Mouse (Mus musculus): Measurements from ENCODE around the gene Ankrd28. TPM values are rescaled to one million over a fixed set of nuclear protein-coding genes. Genes with fewer than 3 reads are reported as not detected.
"Not testable (repeated sequence)": the region's sequence is repeated elsewhere in the genome, so short reads cannot be mapped to it uniquely, and the experiment has no call there.

Gene Ankrd28
- polyA plus RNA-seq, 2 experiments: 3.8 to 4.8 TPM

DNA sequence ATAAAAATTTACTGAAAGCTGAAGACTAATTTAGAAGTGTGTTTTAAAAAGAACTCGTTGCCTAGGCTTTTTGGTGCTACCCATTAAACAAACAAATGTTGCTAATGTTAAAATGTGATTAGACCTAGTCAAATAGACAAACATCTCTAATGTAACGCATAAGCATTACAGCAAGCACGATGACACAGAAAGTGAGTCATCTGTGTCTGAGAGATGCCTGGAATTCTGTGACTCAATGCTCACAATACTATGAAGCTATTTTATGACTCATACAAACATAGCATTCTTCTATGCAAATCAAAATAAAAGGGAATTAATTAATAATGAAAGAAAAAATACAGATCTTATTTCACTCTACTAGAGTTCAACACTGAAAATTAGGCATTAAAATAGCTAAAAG lies 61.9 kb downstream of the Ankrd28 start:
- DNase-seq (ENCODE audit: low read depth in 3 of 3, low spot score in 3 of 3): no peak
- ATAC-seq (ENCODE audit: insufficient read depth): no peak
- WGBS (ENCODE audit: insufficient replicate concordance): 79% methylated on average over 3 of the region's 3 CpGs
- Histone ChIP-seq H3K4me1 (replicated peaks; ENCODE audit: control insufficient read depth in 2 of 2, insufficient read depth in 2 of 2, low read length in 1 of 2) (no peaks in the 10 kb centered on the region), H3K4me3 (ENCODE audit: insufficient read depth in 1 of 2, low read depth in 2 of 2, low read length in 2 of 2) (no peak overlapping the region), H3K27me3 (ENCODE audit: control insufficient read depth, insufficient read depth, low read length) (no peaks in the 10 kb centered on the region), H3K27ac (no peak overlapping the region), H3K9me3 (ENCODE audit: control insufficient read depth, low read length) (no peaks in the 10 kb centered on the region), H3K36me3 (replicated peaks; ENCODE audit: control insufficient read depth, insufficient read depth, low read depth) (no peaks in the 10 kb centered on the region), H3K4me2 (ENCODE audit: low read depth) (no peak overlapping the region), H3K9ac (replicated peaks) (no peak overlapping the region)
- no peak for TF ChIP-seq CTCF (IDR thresholded peaks at IDR 0.05; ENCODE audit: low read depth)
- TF ChIP-seq EP300 (IDR thresholded peaks at IDR 0.05; ENCODE audit: low read depth): no peak

DNA sequence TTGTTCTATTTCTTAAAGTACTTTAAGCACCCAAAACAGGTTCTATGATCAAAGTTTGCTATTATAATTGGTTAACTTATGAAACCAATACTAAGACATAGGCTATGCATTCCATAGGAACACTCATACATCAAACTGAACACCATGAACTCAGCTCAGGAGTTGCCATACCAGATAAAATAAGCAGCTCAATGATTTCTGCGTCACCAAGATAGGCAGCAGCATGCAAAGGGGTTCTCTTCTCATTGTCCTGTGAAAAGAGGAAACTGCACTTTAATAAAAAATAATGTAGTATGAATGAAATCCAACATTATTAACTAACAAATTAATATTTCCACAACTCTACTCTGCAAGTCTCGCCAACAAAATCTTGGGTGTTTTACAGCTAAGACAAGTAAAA lies 66.4 kb downstream of the Ankrd28 start:
- H3K36me3 ChIP-seq (replicated peaks; ENCODE audit: control insufficient read depth, insufficient read depth, low read depth): peaks cover 4% of the 10 kb centered on the region; the same call in 1 of the 2 replicates
- no peak overlapping the region for H3K27ac ChIP-seq
- H3K9ac ChIP-seq (replicated peaks): no peak overlapping the region
- H3K4me3 ChIP-seq (ENCODE audit: insufficient read depth in 1 of 2, low read depth in 2 of 2, low read length in 2 of 2): no peak overlapping the region
- WGBS (ENCODE audit: insufficient replicate concordance): 65% methylated on average over 2 of the region's 2 CpGs
- no peak for DNase-seq (ENCODE audit: low read depth in 3 of 3, low spot score in 3 of 3)
- H3K9me3 ChIP-seq (ENCODE audit: control insufficient read depth, low read length): no peaks in the 10 kb centered on the region
- ATAC-seq (ENCODE audit: insufficient read depth): no peak
- H3K4me1 ChIP-seq (replicated peaks; ENCODE audit: control insufficient read depth in 2 of 2, insufficient read depth in 2 of 2, low read length in 1 of 2): peaks cover 0 to 2% of the 10 kb centered on the region in 2 experiments; a peak in 2 of 4 replicates
- no peak overlapping the region for H3K4me2 ChIP-seq (ENCODE audit: low read depth)
- no peaks in the 10 kb centered on the region for H3K27me3 ChIP-seq (ENCODE audit: control insufficient read depth, insufficient read depth, low read length)
- TF ChIP-seq CTCF (IDR thresholded peaks at IDR 0.05; ENCODE audit: low read depth) (no peak), EP300 (IDR thresholded peaks at IDR 0.05; ENCODE audit: low read depth) (no peak)

DNA sequence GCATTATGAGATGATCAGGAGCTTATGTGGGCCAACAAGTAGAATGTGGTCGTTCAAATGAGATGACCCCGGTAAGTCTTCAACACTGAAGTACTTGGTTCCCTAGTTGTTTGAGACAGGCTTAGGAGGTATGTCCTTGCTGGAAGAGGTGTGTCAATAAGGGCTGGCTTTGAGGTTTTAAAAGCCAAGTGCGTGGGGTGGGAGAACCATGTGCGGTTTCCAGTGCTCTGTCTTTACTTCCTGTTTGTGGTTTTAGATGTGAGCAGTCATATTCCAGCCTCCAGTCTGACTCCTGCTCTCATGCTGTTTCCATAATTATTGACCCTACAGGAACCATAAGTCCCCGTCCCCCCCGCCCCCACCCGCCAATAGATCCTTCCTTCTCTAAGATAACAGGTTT lies 68.7 kb downstream of the Ankrd28 start:
- DNase-seq (ENCODE audit: low read depth in 3 of 3, low spot score in 3 of 3) (peak in 1 of 3 experiments; percentile 14), ATAC-seq (ENCODE audit: insufficient read depth) (no peak)
- WGBS (ENCODE audit: insufficient replicate concordance): 26% methylated on average over 7 of the region's 7 CpGs
- Histone ChIP-seq H3K4me2 (ENCODE audit: low read depth) (no peak overlapping the region), H3K9ac (replicated peaks) (no peak overlapping the region), H3K27ac (no peak overlapping the region), H3K27me3 (ENCODE audit: control insufficient read depth, insufficient read depth, low read length) (no peaks in the 10 kb centered on the region), H3K36me3 (replicated peaks; ENCODE audit: control insufficient read depth, insufficient read depth, low read depth) (peaks cover 4% of the 10 kb centered on the region; the same call in 1 of the 2 replicates), H3K4me1 (replicated peaks; ENCODE audit: control insufficient read depth in 2 of 2, insufficient read depth in 2 of 2, low read length in 1 of 2) (peaks cover 0 to 2% of the 10 kb centered on the region in 2 experiments; a peak in 2 of 4 replicates), H3K4me3 (ENCODE audit: insufficient read depth in 1 of 2, low read depth in 2 of 2, low read length in 2 of 2) (no peak overlapping the region), H3K9me3 (ENCODE audit: control insufficient read depth, low read length) (no peaks in the 10 kb centered on the region)
- TF ChIP-seq CTCF (IDR thresholded peaks at IDR 0.05; ENCODE audit: low read depth): no peak
- no peak for TF ChIP-seq EP300 (IDR thresholded peaks at IDR 0.05; ENCODE audit: low read depth)

DNA sequence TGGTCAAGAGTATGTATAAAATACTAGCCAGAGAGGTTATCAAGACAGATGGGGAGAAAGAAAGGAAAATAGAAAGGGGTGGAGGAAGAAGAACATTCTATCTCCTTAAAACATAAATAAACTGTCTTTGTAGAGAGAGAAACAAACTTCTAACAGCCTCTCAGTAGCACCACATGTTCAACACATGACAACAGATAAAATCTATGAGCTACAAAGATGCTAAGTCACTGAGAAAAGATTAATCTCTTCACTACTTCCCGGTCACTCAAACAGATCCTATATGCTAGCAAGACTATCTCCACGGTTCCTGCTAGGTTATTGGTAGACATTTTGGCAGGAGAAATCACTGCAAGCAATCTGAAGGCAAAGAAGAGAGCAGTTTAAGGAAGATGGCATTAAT lies 71.3 kb downstream of the Ankrd28 start:
- Histone ChIP-seq H3K9me3 (ENCODE audit: control insufficient read depth, low read length) (no peaks in the 10 kb centered on the region), H3K9ac (replicated peaks) (no peak overlapping the region), H3K4me1 (replicated peaks; ENCODE audit: control insufficient read depth in 2 of 2, insufficient read depth in 2 of 2, low read length in 1 of 2) (peaks cover 0 to 2% of the 10 kb centered on the region in 2 experiments; a peak in 2 of 4 replicates), H3K27ac (no peak overlapping the region), H3K36me3 (replicated peaks; ENCODE audit: control insufficient read depth, insufficient read depth, low read depth) (peaks cover 6% of the 10 kb centered on the region), H3K4me3 (ENCODE audit: insufficient read depth in 1 of 2, low read depth in 2 of 2, low read length in 2 of 2) (no peak overlapping the region), H3K27me3 (ENCODE audit: control insufficient read depth, insufficient read depth, low read length) (no peaks in the 10 kb centered on the region), H3K4me2 (ENCODE audit: low read depth) (no peak overlapping the region)
- WGBS (ENCODE audit: insufficient replicate concordance): 39% methylated on average over 2 of the region's 2 CpGs
- TF ChIP-seq CTCF (IDR thresholded peaks at IDR 0.05; ENCODE audit: low read depth) (no peak), EP300 (IDR thresholded peaks at IDR 0.05; ENCODE audit: low read depth) (no peak)
- ATAC-seq (ENCODE audit: insufficient read depth): no peak
- no peak for DNase-seq (ENCODE audit: low read depth in 3 of 3, low spot score in 3 of 3)

DNA sequence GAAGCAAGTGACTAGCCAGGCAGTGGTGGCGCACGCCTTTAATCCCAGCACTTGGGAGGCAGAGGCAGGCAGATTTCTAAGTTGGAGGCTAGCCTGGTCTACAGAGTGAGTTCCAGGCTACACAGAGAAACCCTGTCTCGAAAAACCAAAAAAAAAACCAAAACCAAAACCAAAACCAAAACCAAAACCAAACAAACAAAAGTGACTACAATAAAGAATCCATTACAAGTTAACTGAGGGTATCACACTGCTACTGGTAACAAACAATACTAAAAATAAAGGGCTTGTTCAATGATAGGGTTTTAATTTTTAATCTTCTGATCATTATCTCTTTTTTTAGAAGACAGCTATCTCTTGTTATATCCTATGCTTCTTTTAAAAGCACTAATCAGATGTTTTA lies 72.0 kb downstream of the Ankrd28 start:
- H3K27ac ChIP-seq; H3K9me3 ChIP-seq (ENCODE audit: control insufficient read depth, low read length); H3K4me2 ChIP-seq (ENCODE audit: low read depth); DNase-seq (ENCODE audit: low read depth in 3 of 3, low spot score in 3 of 3); H3K36me3 ChIP-seq (replicated peaks; ENCODE audit: control insufficient read depth, insufficient read depth, low read depth); H3K4me1 ChIP-seq (replicated peaks; ENCODE audit: control insufficient read depth in 2 of 2, insufficient read depth in 2 of 2, low read length in 1 of 2); H3K9ac ChIP-seq (replicated peaks); ATAC-seq (ENCODE audit: insufficient read depth); H3K4me3 ChIP-seq (ENCODE audit: insufficient read depth in 1 of 2, low read depth in 2 of 2, low read length in 2 of 2); H3K27me3 ChIP-seq (ENCODE audit: control insufficient read depth, insufficient read depth, low read length): not testable (repeated sequence)
- 71% methylated on average over 3 of the region's 3 CpGs for WGBS (ENCODE audit: insufficient replicate concordance)
